Mouse (Mus musculus): ENCODE results near the gene Arhgap9. TPM values are rescaled to one million over a fixed set of nuclear protein-coding genes. Genes with fewer than 3 reads are reported as not detected.

Gene Arhgap9
- polyA plus RNA-seq, 1 experiment from 2014 or later: 12.2 TPM

Other genes with a start within 250 kb of the Arhgap9 start
- gene Agap2, start 246.7 kb upstream of the Arhgap9 start, polyA plus RNA-seq (2015; fragmentation: Nextera tagmentation; extraction: Ambion mirVana): 0.71 and 1.2 TPM in 2 replicates
- 58.9 and 65.6 TPM in 2 replicates for gene Os9, start 200.8 kb upstream of the Arhgap9 start, polyA plus RNA-seq (2015; fragmentation: Nextera tagmentation; extraction: Ambion mirVana)
- gene B4galnt1, start 156.7 kb upstream of the Arhgap9 start, polyA plus RNA-seq (2015; fragmentation: Nextera tagmentation; extraction: Ambion mirVana): 18.7 and 24.3 TPM in 2 replicates
- gene Slc26a10, start 141.3 kb upstream of the Arhgap9 start, polyA plus RNA-seq (2015; fragmentation: Nextera tagmentation; extraction: Ambion mirVana): 2.2 and 2.7 TPM in 2 replicates
- gene Arhgef25, start 131.9 kb upstream of the Arhgap9 start, polyA plus RNA-seq (2015; fragmentation: Nextera tagmentation; extraction: Ambion mirVana): 4.8 and 5.7 TPM in 2 replicates
- 13.4 and 14.8 TPM in 2 replicates for gene Dtx3, start 126.2 kb upstream of the Arhgap9 start, polyA plus RNA-seq (2015; fragmentation: Nextera tagmentation; extraction: Ambion mirVana)
- 39.1 and 40.1 TPM in 2 replicates for gene Pip4k2c, start 110.4 kb upstream of the Arhgap9 start, polyA plus RNA-seq (2015; fragmentation: Nextera tagmentation; extraction: Ambion mirVana)
- 0.09 and 0.11 TPM in 2 replicates for gene Kif5a, start 58.6 kb upstream of the Arhgap9 start, polyA plus RNA-seq (2015; fragmentation: Nextera tagmentation; extraction: Ambion mirVana)
- 65.9 TPM in 2 replicates for gene Dctn2, start 55.6 kb upstream of the Arhgap9 start, polyA plus RNA-seq (2015; fragmentation: Nextera tagmentation; extraction: Ambion mirVana)
- gene Mbd6, start 32.9 kb upstream of the Arhgap9 start, polyA plus RNA-seq (2015; fragmentation: Nextera tagmentation; extraction: Ambion mirVana): 5.7 and 6.5 TPM in 2 replicates
- 100 and 109 TPM in 2 replicates for gene Mars, start 10.2 kb upstream of the Arhgap9 start, polyA plus RNA-seq (2015; fragmentation: Nextera tagmentation; extraction: Ambion mirVana)
- 0.15 and 0.21 TPM in 2 replicates for gene Gli1, start 20.0 kb downstream of the Arhgap9 start, polyA plus RNA-seq (2015; fragmentation: Nextera tagmentation; extraction: Ambion mirVana)
- 0.78 and 0.99 TPM in 2 replicates for gene Inhbe, start 32.4 kb downstream of the Arhgap9 start, polyA plus RNA-seq (2015; fragmentation: Nextera tagmentation; extraction: Ambion mirVana)
- 4.3 and 5.9 TPM in 2 replicates for gene Inhbc, start 48.5 kb downstream of the Arhgap9 start, polyA plus RNA-seq (2015; fragmentation: Nextera tagmentation; extraction: Ambion mirVana)
- gene R3hdm2, start 58.4 kb downstream of the Arhgap9 start, polyA plus RNA-seq (2015; fragmentation: Nextera tagmentation; extraction: Ambion mirVana): 10.2 and 13.3 TPM in 2 replicates
- 0.59 and 0.65 TPM in 2 replicates for gene Stac3, start 179.7 kb downstream of the Arhgap9 start, polyA plus RNA-seq (2015; fragmentation: Nextera tagmentation; extraction: Ambion mirVana)
- gene Ndufa4l2, start 193.0 kb downstream of the Arhgap9 start, polyA plus RNA-seq (2015; fragmentation: Nextera tagmentation; extraction: Ambion mirVana): 62.5 and 67.9 TPM in 2 replicates
- 180 and 183 TPM in 2 replicates for gene Shmt2, start 200.5 kb downstream of the Arhgap9 start, polyA plus RNA-seq (2015; fragmentation: Nextera tagmentation; extraction: Ambion mirVana)
- gene Nxph4, start 212.6 kb downstream of the Arhgap9 start, polyA plus RNA-seq (2015; fragmentation: Nextera tagmentation; extraction: Ambion mirVana): 0.14 TPM in 1 of 2 replicates, not detected in the other